Mouse (Mus musculus): ENCODE measurements around the gene Nfic.

The Nfic gene

GRCm38 (mm10) chr10:81430831-81431525 lies 24.5 kb downstream of the Nfic start:
- DNase-seq (ENCODE audit: low read depth, low spot score) = no peak

GRCm38 (mm10) chr10:81430141-81430830 lies 25.1 kb downstream of the Nfic start:
- DNase-seq (ENCODE audit: low read depth, low spot score) = no peak

DNA sequence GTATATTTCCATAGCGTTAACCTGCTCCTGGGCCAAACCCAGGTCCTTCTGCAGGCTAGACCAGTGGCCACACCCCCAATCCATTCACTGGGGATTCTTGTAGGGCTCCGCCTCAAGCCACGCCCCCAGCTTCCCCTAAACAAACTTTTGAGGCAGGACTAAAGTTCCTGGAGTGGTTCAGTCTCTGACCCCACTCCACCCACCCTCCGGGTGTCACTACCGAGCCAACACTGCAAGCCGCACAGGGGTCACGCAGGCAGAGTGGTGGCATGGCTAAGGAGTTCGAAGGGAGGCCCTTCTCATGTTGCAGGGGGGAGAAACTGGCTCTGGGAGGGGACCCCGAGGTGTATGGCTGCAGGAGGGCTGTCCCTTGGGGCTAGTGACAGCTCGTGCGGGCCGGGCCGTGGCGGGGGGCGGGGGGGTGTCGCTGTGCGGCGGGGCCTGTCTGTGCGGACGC lies 25.8 kb downstream of the Nfic start:
- no peak for DNase-seq (ENCODE audit: low read depth, low spot score)

GRCm38 (mm10) chr10:81429092-81429491 lies 26.3 kb downstream of the Nfic start:
- DNase-seq (ENCODE audit: low read depth, low spot score) = no peak

- no peak for DNase-seq (ENCODE audit: low read depth, low spot score)
These were observed 26.9 kb downstream of the Nfic start for GRCm38 (mm10) chr10:81428507-81428870.

GRCm38 (mm10) chr10:81427804-81428506 lies 27.5 kb downstream of the Nfic start:
- no peak for DNase-seq (ENCODE audit: low read depth, low spot score)

DNA sequence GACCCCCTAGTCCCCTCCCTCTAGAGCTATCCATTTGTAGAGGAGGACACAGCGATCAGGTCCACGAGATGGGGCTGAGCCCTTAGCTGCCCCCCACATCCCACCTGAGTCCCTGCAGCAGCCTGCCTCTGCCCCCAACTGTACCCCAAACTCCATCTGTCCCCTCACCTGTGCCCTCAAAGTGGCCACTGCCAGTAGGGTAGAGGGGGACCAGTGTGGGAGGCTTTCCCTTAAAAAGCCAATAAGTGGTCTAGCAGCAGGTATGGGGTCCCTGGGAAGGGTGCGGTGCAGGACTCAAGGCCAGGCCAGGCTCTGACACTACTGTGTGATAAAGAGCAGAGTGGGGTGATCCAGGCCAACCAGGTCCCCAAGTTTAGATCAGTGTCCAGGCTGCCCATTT lies 28.1 kb downstream of the Nfic start:
- no peak for DNase-seq (ENCODE audit: low read depth, low spot score)

DNA sequence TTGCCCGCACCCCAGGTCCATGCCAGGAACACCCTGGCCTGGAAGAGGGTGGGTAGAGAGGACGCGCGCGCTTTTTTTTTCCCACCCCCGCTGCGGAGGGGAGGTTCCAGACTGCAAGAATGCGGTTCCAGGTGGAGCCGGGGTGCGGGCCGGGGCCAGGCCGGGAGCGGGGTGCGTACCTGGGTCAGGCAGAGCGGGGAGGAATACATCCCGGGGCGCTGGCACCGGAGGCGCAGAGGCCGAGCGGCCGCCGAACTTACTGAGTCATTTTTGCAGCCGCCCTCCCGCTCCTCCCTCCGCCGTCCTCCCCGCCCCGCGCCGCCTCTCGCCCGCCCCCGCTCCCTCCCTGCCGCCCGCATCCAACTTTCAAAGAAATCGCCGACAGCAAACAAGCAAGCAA lies 28.5 kb downstream of the Nfic start:
- no peak for DNase-seq (ENCODE audit: low read depth, low spot score)

- DNase-seq (ENCODE audit: low read depth, low spot score) = no peak
These were observed 29.3 kb downstream of the Nfic start for GRCm38 (mm10) chr10:81426081-81426671.

DNA sequence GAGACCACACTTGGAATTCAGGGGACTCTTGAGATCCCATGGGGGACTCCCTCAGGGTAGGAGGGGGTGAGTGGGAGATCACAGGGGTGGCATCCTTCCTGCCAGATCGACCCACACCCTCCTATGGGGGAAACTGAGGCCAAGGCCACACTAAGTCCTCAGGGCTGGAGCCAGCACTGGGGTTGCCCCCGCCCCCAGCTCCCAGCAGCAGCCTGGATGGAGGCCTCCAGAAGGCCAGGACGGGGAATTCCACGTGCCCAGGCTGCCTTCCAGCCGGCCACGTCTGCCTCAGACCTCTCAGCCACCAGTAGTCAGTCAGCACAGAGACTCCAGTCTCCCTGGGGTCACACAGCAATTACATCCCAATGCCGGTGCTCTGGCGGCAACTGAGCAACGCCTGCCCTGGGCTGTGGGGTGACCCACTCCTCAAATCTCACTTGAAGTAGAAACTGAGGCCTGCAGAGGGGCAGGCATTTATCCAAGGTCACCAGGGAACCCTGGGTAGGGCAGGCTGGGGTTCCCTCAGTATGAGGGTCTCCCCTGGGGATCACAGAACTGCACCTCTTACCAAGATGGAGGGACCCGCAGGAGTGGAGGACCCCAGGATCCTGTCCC lies 30.1 kb downstream of the Nfic start:
- DNase-seq (ENCODE audit: low read depth, low spot score) = no peak

DNA sequence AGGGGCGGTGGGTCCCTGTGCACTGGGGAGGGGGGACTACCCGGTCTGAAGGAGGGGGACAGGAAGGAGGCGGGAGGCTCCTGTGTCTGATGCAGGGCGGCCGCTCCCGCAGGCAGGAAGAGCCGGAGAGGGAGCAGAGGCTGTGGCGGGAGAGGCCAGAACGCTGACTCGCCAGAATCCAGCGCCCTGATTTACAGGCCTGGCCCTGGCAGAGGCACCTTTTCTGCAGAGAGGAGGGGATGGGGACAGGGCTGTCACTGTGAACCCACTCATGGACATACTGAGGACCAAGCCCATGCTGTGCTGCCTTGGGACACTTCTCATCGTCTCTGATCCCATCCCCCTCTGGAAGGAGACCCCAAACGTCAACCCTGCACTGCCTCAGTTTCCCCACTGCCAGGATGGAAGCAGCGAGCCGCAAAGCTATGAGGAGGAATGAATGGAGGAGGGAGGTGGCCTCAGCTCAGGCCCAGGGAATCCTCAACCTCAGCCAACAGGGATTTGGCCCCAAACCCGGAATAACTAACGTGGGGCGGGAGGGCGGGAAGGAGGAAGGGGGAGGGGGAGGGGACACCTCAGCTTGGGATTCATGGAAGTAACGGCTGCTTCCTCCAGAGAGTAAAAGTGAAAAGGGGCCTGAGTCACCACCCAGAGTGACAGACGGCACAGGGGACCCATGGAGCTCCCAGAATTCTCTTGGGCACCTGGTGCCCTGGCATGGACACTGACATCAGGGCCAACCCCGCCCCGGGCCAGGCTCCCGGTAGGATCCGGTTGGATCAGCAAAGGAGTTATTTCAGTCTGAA lies 31.0 kb downstream of the Nfic start:
- DNase-seq (ENCODE audit: low read depth, low spot score) = no peak

DNA sequence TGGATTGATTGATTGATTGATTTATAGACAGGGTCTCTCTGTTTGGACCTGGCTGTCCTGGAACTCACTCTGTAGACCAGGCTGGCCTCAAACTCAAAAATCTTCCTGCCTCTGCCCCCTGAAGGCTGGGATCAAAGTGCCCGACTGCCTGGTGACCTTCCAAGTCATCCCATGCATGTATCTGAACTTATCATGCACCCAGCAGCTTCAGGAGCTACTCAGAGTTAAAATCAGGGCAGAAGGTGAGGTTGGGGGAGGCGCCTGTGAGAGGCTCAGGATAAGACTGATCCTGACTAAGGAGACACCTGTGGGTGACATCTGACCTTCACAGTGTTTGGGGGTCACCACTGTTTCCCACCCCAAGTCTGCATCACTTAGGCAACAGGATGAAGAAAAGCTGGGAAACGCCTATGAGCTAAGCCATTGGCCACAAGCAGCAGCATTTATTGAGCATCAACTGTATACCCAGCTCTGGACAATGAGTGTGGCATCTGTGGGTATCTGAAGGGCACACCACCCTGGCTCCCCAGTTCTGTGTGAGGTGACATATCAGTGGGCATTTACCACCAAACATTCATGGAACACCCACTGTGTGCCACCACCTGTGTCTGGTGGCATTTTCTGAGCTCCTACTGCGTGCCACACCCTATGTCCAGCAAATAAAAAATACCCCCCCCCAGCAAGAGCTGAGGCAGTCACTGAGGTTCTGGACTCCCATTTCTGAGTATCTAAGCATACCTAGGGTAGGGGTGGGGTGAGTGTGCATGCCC lies 31.8 kb downstream of the Nfic start:
- DNase-seq (ENCODE audit: low read depth, low spot score) = no peak

GRCm38 (mm10) chr10:81422661-81423217 lies 32.7 kb downstream of the Nfic start:
- no peak for DNase-seq (ENCODE audit: low read depth, low spot score)

DNA sequence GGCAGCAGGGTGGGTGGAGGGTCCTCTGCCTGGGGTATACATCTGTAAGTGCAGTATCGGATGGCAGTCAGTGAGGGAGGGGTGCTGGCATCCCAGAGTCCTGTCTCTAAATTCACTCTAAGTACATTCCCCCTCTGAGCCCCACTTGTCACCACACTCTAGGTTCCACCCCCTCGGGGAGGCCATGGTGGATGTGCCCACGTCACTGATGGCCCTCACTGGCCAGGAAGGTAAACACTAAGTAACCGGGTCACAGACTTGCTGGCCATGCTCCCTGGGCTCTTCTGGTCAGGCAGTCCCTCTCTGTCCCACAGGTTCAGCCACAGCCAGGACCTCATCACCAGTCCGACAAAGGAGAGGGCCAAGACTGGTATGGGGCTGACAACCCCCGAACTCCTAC lies 33.2 kb downstream of the Nfic start:
- DNase-seq (ENCODE audit: low read depth, low spot score) = no peak

GRCm38 (mm10) chr10:81421797-81422100 lies 33.7 kb downstream of the Nfic start:
- no peak for DNase-seq (ENCODE audit: low read depth, low spot score)

- no peak for DNase-seq (ENCODE audit: low read depth, low spot score)
These were observed 34.2 kb downstream of the Nfic start for GRCm38 (mm10) chr10:81421041-81421796.

- DNase-seq (ENCODE audit: low read depth, low spot score) = no peak
These were observed 35.2 kb downstream of the Nfic start for GRCm38 (mm10) chr10:81420191-81420767.

- no peak for DNase-seq (ENCODE audit: low read depth, low spot score)
These were observed 36.1 kb downstream of the Nfic start for GRCm38 (mm10) chr10:81419111-81419928.

Measured in embryo, embryonic 11.5 days (tissue).